Mouse (Mus musculus) embryonic stem cell, embryonic (primary cell): ENCODE results near the gene Asmt.

ENCODE experiments used
- CTCF ChIA-PET, 4 experiments: fragments of 300-600 bp in 2 of 4; fragments of 350-600 bp in 2 of 4; sonication (Branson Sonifier 250); formaldehyde crosslinking; loops; one replicate each; lab custom pipeline; 2022; ENCODE audit warnings: inconsistent platforms in 2 of 4; lab: Charles Lee
- POLR2A ChIA-PET, 4 experiments: fragments of 300-600 bp in 2 of 4; fragments of 350-600 bp in 2 of 4; sonication (Branson Sonifier 250); formaldehyde crosslinking; loops; one replicate each; lab custom pipeline; 2022; ENCODE audit warnings: antibody characterized with exemption in 4 of 4, inconsistent platforms in 1 of 4; lab: Charles Lee

Gene Asmt

GRCm38 (mm10) chrX:170672594-170673092 lies at the start of gene Asmt:
TSS of gene Asmt (plus strand) at chrX:170672644.
- POLR2A ChIA-PET, result no interaction called here
- CTCF ChIA-PET, result no interaction called here

GRCm38 (mm10) chrX:170673233-170673951 lies 948 bp downstream of the Asmt start:
- POLR2A ChIA-PET, result no interaction called here
- CTCF ChIA-PET, result no interaction called here

GRCm38 (mm10) chrX:170674229-170674771 lies 1.9 kb downstream of the Asmt start:
- ChIA-PET CTCF (no interaction called here), POLR2A (no interaction called here)

- ChIA-PET POLR2A (no interaction called here), CTCF (no interaction called here)
Observed at GRCm38 (mm10) chrX:170674885-170675876, 2.7 kb downstream of the Asmt start.

- POLR2A ChIA-PET, result no interaction called here
- CTCF ChIA-PET, result no interaction called here
Observed at GRCm38 (mm10) chrX:170675923-170676605, 3.6 kb downstream of the Asmt start.

GRCm38 (mm10) chrX:170676606-170677239 lies 4.3 kb downstream of the Asmt start:
- ChIA-PET CTCF (no interaction called here), POLR2A (no interaction called here)

- ChIA-PET CTCF (no interaction called here), POLR2A (no interaction called here)
Observed at GRCm38 (mm10) chrX:170677266-170677665, 4.8 kb downstream of the Asmt start.

GRCm38 (mm10) chrX:170677680-170678079 lies 5.2 kb downstream of the Asmt start:
- ChIA-PET CTCF (no interaction called here), POLR2A (no interaction called here)
